Mouse (Mus musculus) central nervous system, embryonic 11.5 days (tissue): Measurements from ENCODE around the gene Zfp787. TPM values are rescaled to one million over a fixed set of nuclear protein-coding genes. Genes with fewer than 3 reads are reported as not detected.

Source experiments
- polyA plus RNA-seq: library from polyadenylated mRNA; depleted of rRNA; stranded (reverse); fragments of >200 nt; gene quantifications from 2 replicates; pipeline ENCODE4 v1.2.3, GENCODE M21; 2012; rRNA removed

The Zfp787 gene
- polyA plus RNA-seq, result 36.1 and 39.3 TPM in 2 replicates

DNA sequence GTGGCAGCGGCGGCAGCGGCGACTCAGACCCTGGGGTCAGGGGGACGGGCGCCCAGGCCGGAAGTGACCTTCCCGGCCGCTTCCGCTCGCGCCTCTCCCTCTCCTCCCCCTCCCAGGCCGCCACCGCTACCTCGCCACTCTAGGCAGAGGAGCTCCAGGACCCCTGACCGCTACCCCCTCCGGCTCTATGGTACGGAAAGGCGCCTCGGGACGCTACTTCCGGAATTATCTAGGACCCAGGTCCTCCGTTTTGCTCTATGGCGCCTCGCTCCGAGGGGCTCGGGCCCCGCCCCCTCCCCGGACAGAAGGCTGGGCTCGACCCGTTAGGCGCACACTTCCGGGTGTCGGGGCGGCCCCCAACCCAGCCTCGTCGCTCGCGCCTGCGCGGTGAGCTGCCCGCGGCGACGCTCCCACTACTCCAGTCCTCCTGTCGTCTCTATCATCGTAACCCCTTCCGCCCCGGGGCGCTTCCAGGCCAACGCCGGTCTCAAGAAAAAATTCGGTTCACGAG is at the start of gene Zfp787:
Gene Zfp787 (minus strand): TSS at position 97 of the 511 bp plus-strand sequence.

DNA sequence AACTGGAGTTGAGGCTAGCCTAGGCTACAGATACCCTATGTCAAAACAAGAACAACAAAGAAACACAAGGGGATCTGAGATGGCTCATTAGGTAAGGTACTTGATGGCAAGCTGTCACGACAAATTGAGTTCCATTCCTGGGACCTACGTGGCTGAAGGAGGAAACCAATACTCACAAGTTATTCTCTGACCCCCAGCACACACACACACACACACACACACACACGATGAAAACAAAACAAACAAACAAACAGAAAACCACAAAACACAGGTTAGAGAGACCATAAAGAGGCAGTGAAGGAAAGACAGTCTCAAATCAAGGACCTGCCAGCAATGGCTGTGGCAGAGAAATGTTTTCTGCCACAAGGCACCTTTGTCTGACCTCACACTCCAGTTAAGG is 41.0 kb upstream of the Zfp787 start, which contains the start of gene Galp:
Gene Galp (plus strand): TSS at position 301 of the 400 bp plus-strand sequence.

DNA sequence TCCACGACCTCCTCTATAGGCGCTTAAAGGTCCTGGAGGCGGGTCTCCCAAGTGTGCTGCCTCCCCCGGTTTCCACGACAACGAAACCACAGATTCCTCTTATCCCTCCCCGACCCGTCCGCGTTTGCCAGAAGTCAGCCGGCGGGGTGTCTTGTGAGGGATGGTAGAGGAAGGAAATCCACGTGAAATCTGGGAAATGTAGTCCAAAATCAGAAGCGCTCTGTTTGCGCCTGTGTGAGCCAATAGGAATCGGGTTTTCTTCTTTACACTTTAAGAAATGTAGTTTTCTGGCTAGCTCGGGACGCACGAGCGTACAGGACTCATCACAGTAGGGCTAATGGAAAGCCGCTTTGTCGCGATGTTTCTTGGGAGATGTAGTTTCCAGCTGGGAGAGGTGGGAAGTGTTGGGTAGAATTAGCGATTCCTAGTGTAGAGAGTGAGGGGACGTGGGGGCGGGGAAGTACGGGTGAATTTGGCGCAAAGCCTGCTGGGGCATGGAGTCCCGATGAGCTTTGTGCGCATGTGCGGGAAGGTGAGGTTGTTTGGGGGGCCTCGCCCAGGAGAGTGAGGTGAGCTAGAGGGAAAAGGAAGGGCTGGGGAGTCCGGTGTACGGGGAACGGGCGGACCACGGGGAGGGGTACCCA is 16.3 kb upstream of the Zfp787 start, which contains the start of gene Zfp444:
Gene Zfp444 (plus strand): TSS at position 221 of the 644 bp plus-strand sequence.

Other genes with a start within 250 kb of the Zfp787 start
- not detected in 2 replicates for gene Vmn1r65, start 145.0 kb downstream of the Zfp787 start, polyA plus RNA-seq
- gene Nlrp4c, start 110.8 kb downstream of the Zfp787 start, polyA plus RNA-seq, result 0.02 TPM in 1 of 2 replicates, not detected in the other
- 52.6 and 93.5 TPM in 2 replicates for gene Zfp444, start 16.2 kb upstream of the Zfp787 start, polyA plus RNA-seq
- gene Galp, start 41.1 kb upstream of the Zfp787 start, polyA plus RNA-seq, result not detected in 2 replicates
- not detected in 2 replicates for gene Zscan5b, start 66.3 kb upstream of the Zfp787 start, polyA plus RNA-seq
- gene Epp13, start 96.7 kb upstream of the Zfp787 start, polyA plus RNA-seq, result not detected in 2 replicates
- gene Zfp667, start 130.6 kb upstream of the Zfp787 start, polyA plus RNA-seq, result 5.6 and 6.3 TPM in 2 replicates
- gene Zfp583, start 175.3 kb upstream of the Zfp787 start, polyA plus RNA-seq, result 6.1 and 7.8 TPM in 2 replicates
- gene Gm3854, start 187.8 kb upstream of the Zfp787 start, polyA plus RNA-seq, result 2.2 and 2.5 TPM in 2 replicates
- gene Zfp78, start 207.3 kb upstream of the Zfp787 start, polyA plus RNA-seq, result 1.5 and 2.3 TPM in 2 replicates
- 7.9 and 13.4 TPM in 2 replicates for gene Zfp28, start 227.3 kb upstream of the Zfp787 start, polyA plus RNA-seq
- 1.1 and 1.9 TPM in 2 replicates for gene Smim17, start 242.7 kb upstream of the Zfp787 start, polyA plus RNA-seq